Mouse (Mus musculus): ENCODE measurements around the gene Etv6.

Etv6 gene

GRCm38 (mm10) chr6:134041286-134041685 lies 5.8 kb downstream of the Etv6 start:
- in situ Hi-C loops (cut with MboI; ENCODE audit: unreplicated experiment in 2 of 2), result loop anchor here in 1 of 2 experiments (25.0 kb wide), 1 partner anchor 796 kb away; the partner anchor contains the start of gene Crebl2

- in situ Hi-C loops (cut with MboI; ENCODE audit: unreplicated experiment in 2 of 2), result loop anchor here in 1 of 2 experiments (25.0 kb wide), 1 partner anchor 795 kb away; the partner anchor contains the start of gene Crebl2
Measured at GRCm38 (mm10) chr6:134041916-134042315, 6.4 kb downstream of the Etv6 start.

GRCm38 (mm10) chr6:134043545-134043944 lies 8.0 kb downstream of the Etv6 start:
- in situ Hi-C loops (cut with MboI; ENCODE audit: unreplicated experiment in 2 of 2), result loop anchor here in 1 of 2 experiments (25.0 kb wide), 1 partner anchor 794 kb away; the partner anchor contains the start of gene Crebl2

- in situ Hi-C loops (cut with MboI; ENCODE audit: unreplicated experiment in 2 of 2), result loop anchor here in 1 of 2 experiments (25.0 kb wide), 1 partner anchor 792 kb away; the partner anchor contains the start of gene Crebl2
Measured at GRCm38 (mm10) chr6:134045092-134045868, 9.8 kb downstream of the Etv6 start.

- in situ Hi-C loops (cut with MboI; ENCODE audit: unreplicated experiment in 2 of 2), result loop anchor here in 1 of 2 experiments (25.0 kb wide), 1 partner anchor 791 kb away; the partner anchor contains the start of gene Crebl2
Measured at GRCm38 (mm10) chr6:134046136-134046535, 10.6 kb downstream of the Etv6 start.

GRCm38 (mm10) chr6:134047249-134047648 lies 11.7 kb downstream of the Etv6 start:
- in situ Hi-C loops (cut with MboI; ENCODE audit: unreplicated experiment in 2 of 2), result loop anchor here in 1 of 2 experiments (25.0 kb wide), 1 partner anchor 790 kb away; the partner anchor contains the start of gene Crebl2

- in situ Hi-C loops (cut with MboI; ENCODE audit: unreplicated experiment in 2 of 2), result loop anchor here in 1 of 2 experiments (25.0 kb wide), 1 partner anchor 789 kb away; the partner anchor contains the start of gene Crebl2
Measured at GRCm38 (mm10) chr6:134047974-134048373, 12.5 kb downstream of the Etv6 start.

- in situ Hi-C loops (cut with MboI; ENCODE audit: unreplicated experiment in 2 of 2), result loop anchor here in 1 of 2 experiments (25.0 kb wide), 1 partner anchor 788 kb away; the partner anchor contains the start of gene Crebl2
Measured at GRCm38 (mm10) chr6:134048965-134049364, 13.5 kb downstream of the Etv6 start.

- in situ Hi-C loops (cut with MboI; ENCODE audit: unreplicated experiment in 2 of 2), result loop anchor here in 1 of 2 experiments (25.0 kb wide), 1 partner anchor 937 kb away; the partner anchor contains the start of gene Apold1
Measured at GRCm38 (mm10) chr6:134050466-134050865, 15.0 kb downstream of the Etv6 start.

- in situ Hi-C loops (cut with MboI; ENCODE audit: unreplicated experiment in 2 of 2), result loop anchor here in 1 of 2 experiments (25.0 kb wide), 1 partner anchor 935 kb away; the partner anchor contains the start of gene Apold1
Measured at GRCm38 (mm10) chr6:134051950-134052349, 16.4 kb downstream of the Etv6 start.

- in situ Hi-C loops (cut with MboI; ENCODE audit: unreplicated experiment in 2 of 2), result loop anchor here in 1 of 2 experiments (25.0 kb wide), 1 partner anchor 934 kb away; the partner anchor contains the start of gene Apold1
Measured at GRCm38 (mm10) chr6:134053146-134053545, 17.6 kb downstream of the Etv6 start.

GRCm38 (mm10) chr6:134053566-134053965 lies 18.1 kb downstream of the Etv6 start:
- in situ Hi-C loops (cut with MboI; ENCODE audit: unreplicated experiment in 2 of 2), result loop anchor here in 1 of 2 experiments (25.0 kb wide), 1 partner anchor 934 kb away; the partner anchor contains the start of gene Apold1

- in situ Hi-C loops (cut with MboI; ENCODE audit: unreplicated experiment in 2 of 2), result loop anchor here in 1 of 2 experiments (25.0 kb wide), 1 partner anchor 932 kb away; the partner anchor contains the start of gene Apold1
Measured at GRCm38 (mm10) chr6:134055588-134055987, 20.1 kb downstream of the Etv6 start.

GRCm38 (mm10) chr6:134058451-134058850 lies 23.0 kb downstream of the Etv6 start:
- in situ Hi-C loops (cut with MboI; ENCODE audit: unreplicated experiment in 2 of 2), result loop anchor here in 1 of 2 experiments (25.0 kb wide), 1 partner anchor 929 kb away; the partner anchor contains the start of gene Apold1

- in situ Hi-C loops (cut with MboI; ENCODE audit: unreplicated experiment in 2 of 2), result loop anchor here in 1 of 2 experiments (25.0 kb wide), 1 partner anchor 928 kb away; the partner anchor contains the start of gene Apold1
Measured at GRCm38 (mm10) chr6:134058886-134059551, 23.5 kb downstream of the Etv6 start.

GRCm38 (mm10) chr6:134059552-134059891 lies 24.0 kb downstream of the Etv6 start:
- in situ Hi-C loops (cut with MboI; ENCODE audit: unreplicated experiment in 2 of 2), result loop anchor here in 1 of 2 experiments (25.0 kb wide), 1 partner anchor 928 kb away; the partner anchor contains the start of gene Apold1

- in situ Hi-C loops (cut with MboI; ENCODE audit: unreplicated experiment in 2 of 2), result loop anchor here in 1 of 2 experiments (25.0 kb wide), 1 partner anchor 927 kb away; the partner anchor contains the start of gene Apold1
Measured at GRCm38 (mm10) chr6:134060036-134060435, 24.5 kb downstream of the Etv6 start.

- in situ Hi-C loops (cut with MboI; ENCODE audit: unreplicated experiment in 2 of 2), result loop anchor here in 1 of 2 experiments (25.0 kb wide), 1 partner anchor 926 kb away; the partner anchor contains the start of gene Apold1
Measured at GRCm38 (mm10) chr6:134060811-134061210, 25.3 kb downstream of the Etv6 start.

GRCm38 (mm10) chr6:134065018-134065725 lies 29.7 kb downstream of the Etv6 start:
- in situ Hi-C loops (cut with MboI; ENCODE audit: unreplicated experiment in 2 of 2), result loop anchor here in 1 of 2 experiments (25.0 kb wide), 1 partner anchor 922 kb away; the partner anchor contains the start of gene Apold1
